Comparison of ENCODE assay signal across 13 mouse cellular contexts in the genomic region with DNA sequence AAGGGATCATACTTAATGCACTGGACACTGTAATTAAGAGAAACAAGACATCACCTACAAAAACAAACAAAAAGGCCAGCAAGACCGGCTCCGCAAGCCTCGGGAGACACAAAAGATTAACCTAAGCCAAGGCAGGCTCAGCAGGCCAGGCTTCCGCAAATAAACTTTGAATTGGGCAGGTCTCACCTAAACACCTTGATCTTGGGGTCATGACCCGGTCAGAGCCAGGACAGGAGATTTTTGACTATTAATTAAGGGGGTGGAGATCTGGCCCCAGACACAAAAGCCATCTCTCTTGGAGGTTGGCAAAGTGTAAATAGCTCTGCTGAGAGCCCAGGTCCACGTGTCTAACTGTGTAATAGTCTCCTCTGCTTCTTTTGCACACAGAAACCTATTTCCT. TPM values are rescaled to one million over a fixed set of nuclear protein-coding genes. Genes with fewer than 3 reads are reported as not detected.
DNase-seq lines count a peak whose midpoint lies in the region; ATAC-seq and TF ChIP-seq lines count a peak whose summit lies in the region.
"Had no signal": no experiment of that assay in that cellular context is flagged by ENCODE, and none has a peak within 500 bp of the region (broad histone marks: within the 10 kb centered on the region; RNA-seq: fewer than 3 reads in every experiment).

No protein-coding gene starts in this region.

- WGBS in intestine, embryonic 14.5 days, result 30% methylated on average over 6 of the region's 6 CpGs
- WGBS in intestine, postnatal 0 days, result 36% methylated on average over 6 of the region's 6 CpGs
- 31% methylated on average over 6 of the region's 6 CpGs for WGBS in embryonic facial prominence, embryonic 14.5 days
- WGBS in heart, adult 2 months, result 29% methylated on average over 6 of the region's 6 CpGs

- H3K79me2 ChIP-seq in heart, adult 2 months (replicated peaks; ENCODE audit: control insufficient read depth, insufficient read depth, low read length), result peaks cover 5% of the 10 kb centered on the region

- intact Hi-C loops in heart, adult 2 months (cut with DNase I), result no loop called here
- intact Hi-C loops in left cerebral cortex, postnatal 14 days (cut with DNase I), result no loop called here

- DNase-seq in intestine, embryonic 14.5 days (ENCODE audit: low spot score), result peak; percentile 55
- peak; percentile 92 for DNase-seq in ES-E14 (ENCODE audit: low read depth, low spot score)
- DNase-seq in embryonic facial prominence, embryonic 14.5 days (ENCODE audit: low spot score), result peak; percentile 20
- peak; percentile 30 for DNase-seq in kidney, postnatal 14 days
- DNase-seq in right cerebral cortex, postnatal 36 days (ENCODE audit: low spot score in 2 of 2), result no peak
- no peak for DNase-seq in heart, adult 2 months
- DNase-seq in left cerebral cortex, postnatal 14 days (ENCODE audit: low spot score in 2 of 2), result no peak
- DNase-seq: cerebellum, adult 11-12 months; left cerebral cortex, postnatal 4 days; liver, postnatal 0 days; spleen, adult 18-20 months had no signal

- no peak overlapping the region for H3K9ac ChIP-seq in intestine, embryonic 14.5 days (ENCODE audit: low read length)
- no peak overlapping the region for H3K9ac ChIP-seq in intestine, postnatal 0 days (ENCODE audit: low read depth, low read length)
- H3K9ac ChIP-seq in ES-E14 (ENCODE audit: insufficient read depth, low read depth, low read length, poor library complexity, severe bottlenecking), result peak overlapping the region; percentile 58; the same call in 1 of the 2 replicates
- no peak overlapping the region for H3K9ac ChIP-seq in embryonic facial prominence, embryonic 14.5 days (ENCODE audit: low read depth, low read length)
- no peak overlapping the region for H3K9ac ChIP-seq in heart, adult 2 months (ENCODE audit: low read depth, low read length)
- H3K9ac ChIP-seq: embryonic facial prominence, embryonic 13.5 days; liver, postnatal 0 days had no signal

- TF ChIP-seq POLR2A in heart, adult 2 months (IDR thresholded peaks at IDR 0.05; ENCODE audit: insufficient read depth, low read depth, low read length), result no peak

- TF ChIP-seq EP300 in heart, adult 2 months (IDR thresholded peaks at IDR 0.05; ENCODE audit: insufficient read depth, low read depth, low read length), result no peak

- H3K9me3 ChIP-seq in intestine, embryonic 14.5 days (ENCODE audit: control insufficient read depth, low read length), result 0 out of 2 replicates have a peak, but pooled peaks cover 3% of the 10 kb centered on the region
- no peaks in the 10 kb centered on the region for H3K9me3 ChIP-seq in intestine, postnatal 0 days (ENCODE audit: control insufficient read depth)
- no peaks in the 10 kb centered on the region for H3K9me3 ChIP-seq in ES-E14 (ENCODE audit: control insufficient read depth, insufficient read depth, low read depth, low read length)
- no peaks in the 10 kb centered on the region for H3K9me3 ChIP-seq in embryonic facial prominence, embryonic 14.5 days (ENCODE audit: control insufficient read depth, low read length)
- H3K9me3 ChIP-seq: embryonic facial prominence, embryonic 13.5 days had no signal

- H3K27me3 ChIP-seq in intestine, embryonic 14.5 days (replicated peaks; ENCODE audit: control insufficient read depth, insufficient read depth, low read length), result no peaks in the 10 kb centered on the region
- H3K27me3 ChIP-seq in intestine, postnatal 0 days (replicated peaks; ENCODE audit: control insufficient read depth, insufficient read depth, low read length), result no peaks in the 10 kb centered on the region
- no peaks in the 10 kb centered on the region for H3K27me3 ChIP-seq in embryonic facial prominence, embryonic 14.5 days (replicated peaks; ENCODE audit: control insufficient read depth, insufficient read depth, low read length)
- H3K27me3 ChIP-seq in heart, adult 2 months (ENCODE audit: control insufficient read depth, insufficient read depth, low read length), result no peaks in the 10 kb centered on the region
- H3K27me3 ChIP-seq: embryonic facial prominence, embryonic 13.5 days had no signal

- 0 out of 2 replicates have a peak, but pooled peaks have one; percentile 40 for ATAC-seq in intestine, embryonic 14.5 days (replicated peaks; ENCODE audit: low FRiP score, low TSS enrichment, low read depth)
- ATAC-seq in intestine, postnatal 0 days, result no peak
- peak; percentile 44; the same call in 1 of the 2 replicates for ATAC-seq in embryonic facial prominence, embryonic 14.5 days (ENCODE audit: low read depth)
- ATAC-seq: liver, postnatal 0 days had no signal

- no peak overlapping the region for H3K4me2 ChIP-seq in intestine, embryonic 14.5 days (ENCODE audit: low read length)
- H3K4me2 ChIP-seq in intestine, postnatal 0 days (replicated peaks; ENCODE audit: low read depth), result no peak overlapping the region
- H3K4me2 ChIP-seq in embryonic facial prominence, embryonic 14.5 days (ENCODE audit: low read depth, low read length), result no peak overlapping the region
- H3K4me2 ChIP-seq: embryonic facial prominence, embryonic 13.5 days had no signal

- no peak overlapping the region for H3K4me3 ChIP-seq in intestine, embryonic 14.5 days (ENCODE audit: low read depth, low read length)
- no peak overlapping the region for H3K4me3 ChIP-seq in intestine, postnatal 0 days (ENCODE audit: low read depth, low read length)
- peak overlapping the region; percentile 27 to 49 for H3K4me3 ChIP-seq in ES-E14 (ENCODE audit: insufficient read depth in 1 of 2, low read depth in 1 of 2, low read length in 2 of 2, poor library complexity in 1 of 2, severe bottlenecking in 1 of 2)
- no peak overlapping the region for H3K4me3 ChIP-seq in embryonic facial prominence, embryonic 14.5 days (ENCODE audit: low read depth, low read length)
- H3K4me3 ChIP-seq in heart, adult 2 months, result no peak overlapping the region
- H3K4me3 ChIP-seq: embryonic facial prominence, embryonic 13.5 days had no signal

- no peaks in the 10 kb centered on the region; the same call in 1 of the 2 replicates for H3K36me3 ChIP-seq in intestine, embryonic 14.5 days (ENCODE audit: control insufficient read depth, insufficient read depth, low read length)
- H3K36me3 ChIP-seq in intestine, postnatal 0 days (ENCODE audit: control insufficient read depth, insufficient read depth), result no peaks in the 10 kb centered on the region
- 0 out of 2 replicates have a peak, but pooled peaks cover 3% of the 10 kb centered on the region for H3K36me3 ChIP-seq in ES-E14 (ENCODE audit: control insufficient read depth, insufficient read depth, low read length, poor library complexity, severe bottlenecking)
- H3K36me3 ChIP-seq in embryonic facial prominence, embryonic 14.5 days (ENCODE audit: control insufficient read depth, insufficient read depth, low read length), result peaks cover 22% of the 10 kb centered on the region; the same call in 1 of the 2 replicates
- peaks cover 13% of the 10 kb centered on the region for H3K36me3 ChIP-seq in heart, adult 2 months (ENCODE audit: control insufficient read depth, insufficient read depth, low read length)

- no peak overlapping the region for H3K27ac ChIP-seq in intestine, embryonic 14.5 days (ENCODE audit: low read depth)
- H3K27ac ChIP-seq in intestine, postnatal 0 days (ENCODE audit: low read depth, low read length), result no peak overlapping the region
- peak overlapping the region; percentile 100 for H3K27ac ChIP-seq in ES-E14 (ENCODE audit: insufficient read depth, low read depth, low read length, poor library complexity, severe bottlenecking)
- H3K27ac ChIP-seq in embryonic facial prominence, embryonic 14.5 days (replicated peaks; ENCODE audit: low read depth, low read length), result no peak overlapping the region
- H3K27ac ChIP-seq in heart, adult 2 months, result no peak overlapping the region
- H3K27ac ChIP-seq: embryonic facial prominence, embryonic 13.5 days had no signal

- no peak for TF ChIP-seq CTCF in intestine, postnatal 0 days (IDR thresholded peaks at IDR 0.05; ENCODE audit: low read depth)
- TF ChIP-seq CTCF in heart, adult 2 months (IDR thresholded peaks at IDR 0.05), result no peak

- in situ Hi-C loops in ES-E14 (cut with MboI; ENCODE audit: low sequenced_read_pairs in 2 of 2, unreplicated experiment in 2 of 2), result no loop called here

- 0 out of 2 replicates have a peak, but pooled peaks cover 6% of the 10 kb centered on the region for H3K4me1 ChIP-seq in intestine, embryonic 14.5 days (replicated peaks; ENCODE audit: control insufficient read depth, insufficient read depth, low read length)
- no peaks in the 10 kb centered on the region for H3K4me1 ChIP-seq in intestine, postnatal 0 days (replicated peaks; ENCODE audit: control insufficient read depth, insufficient read depth, low read length)
- H3K4me1 ChIP-seq in ES-E14 (ENCODE audit: control insufficient read depth in 2 of 2, insufficient read depth in 2 of 2, low read length in 2 of 2, poor library complexity in 1 of 2), result peaks cover 3 to 14% of the 10 kb centered on the region in 2 experiments
- no peaks in the 10 kb centered on the region for H3K4me1 ChIP-seq in embryonic facial prominence, embryonic 14.5 days (ENCODE audit: control insufficient read depth, insufficient read depth, low read length)
- H3K4me1 ChIP-seq in heart, adult 2 months (ENCODE audit: control insufficient read depth, insufficient read depth, low read length), result peaks cover 8% of the 10 kb centered on the region

TF ChIP-seq in ES-E14, 5 proteins besides CTCF, POLR2A, EP300 and RAD21:
- TF ChIP-seq ZNF384 (IDR thresholded peaks at IDR 0.05; ENCODE audit: low read depth, low read length) (no peak), MAFK (IDR thresholded peaks at IDR 0.05; ENCODE audit: insufficient read depth, low read depth, low read length) (no peak), CHD2 (IDR thresholded peaks at IDR 0.05; ENCODE audit: low read depth, low read length) (no peak), HCFC1 (IDR thresholded peaks at IDR 0.05; ENCODE audit: borderline replicate concordance, insufficient read depth, low read length) (no peak), ZC3H11A (IDR thresholded peaks at IDR 0.05; ENCODE audit: borderline replicate concordance, low read depth, low read length) (no peak)

RNA-seq across cellular contexts. Expression of a gene that starts 10.9 kb away (rescaled TPM):
- 17.9 and 19.7 TPM in 2 replicates for polyA plus RNA-seq in intestine, embryonic 14.5 days (2014; fragmentation: Nextera tagmentation; extraction: Ambion mirVana)
- 9.6 and 10.0 TPM in 2 replicates for polyA plus RNA-seq in intestine, postnatal 0 days (2015; fragmentation: Nextera tagmentation; extraction: Ambion mirVana)
- total RNA-seq in ES-E14 (2012; rRNA removed), result 86.9 and 106 TPM in 2 replicates
- 15.4 and 16.3 TPM in 2 replicates for polyA plus RNA-seq in embryonic facial prominence, embryonic 14.5 days (2014; fragmentation: Nextera tagmentation; extraction: Ambion mirVana)
- 10 to 100 TPM; 14.9 to 17.9 TPM for total RNA-seq in heart, adult 2 months (2021)
- polyA plus RNA-seq in heart, adult 2 months (2012; rRNA removed), result 8.6 and 15.0 TPM in 2 replicates
- 10 to 100 TPM; 46.1 to 48.1 TPM for total RNA-seq in left cerebral cortex, postnatal 14 days (2021)

Comparison
In these comparisons a context has a peak if more than half of its experiments do, and no peak if none do; other contexts are left out.
1. DNase-seq: peak in intestine, embryonic 14.5 days (single experiment), ES-E14 (single experiment), embryonic facial prominence, embryonic 14.5 days (single experiment) and kidney, postnatal 14 days (single experiment); none in right cerebral cortex, postnatal 36 days (0 of 2), heart, adult 2 months (0 of 2) and left cerebral cortex, postnatal 14 days (0 of 2).
2. H3K4me3 ChIP-seq: peak in ES-E14 (2 of 2); none in intestine, embryonic 14.5 days (single experiment), intestine, postnatal 0 days (single experiment), embryonic facial prominence, embryonic 14.5 days (single experiment) and heart, adult 2 months (single experiment).